Mouse (Mus musculus): ENCODE results near the gene Gm5447. TPM values are rescaled to one million over a fixed set of nuclear protein-coding genes. Genes with fewer than 3 reads are reported as not detected.
A peak's percentile ranks its signal among the peaks of the same experiment; 100 is the strongest.

The Gm5447 gene
- total RNA-seq, 1 experiment from 2014 or later, result not detected

GRCm38 (mm10) chr13:30985275-30985597, 11.2 kb downstream of the Gm5447 start:
- no peak for ATAC-seq (ENCODE audit: extremely low read depth, insufficient number of reproducible peaks, low FRiP score, poor library complexity, severe bottlenecking)

- no peak for ATAC-seq (ENCODE audit: extremely low read depth, insufficient number of reproducible peaks, low FRiP score, poor library complexity, severe bottlenecking)
Measured at GRCm38 (mm10) chr13:30985598-30986466, 11.8 kb downstream of the Gm5447 start.

GRCm38 (mm10) chr13:30986934-30987455, 13.0 kb downstream of the Gm5447 start:
- ATAC-seq (ENCODE audit: extremely low read depth, insufficient number of reproducible peaks, low FRiP score, poor library complexity, severe bottlenecking), result peak; percentile 17; the same call in 1 of the 2 replicates

GRCm38 (mm10) chr13:30987686-30988085, 13.7 kb downstream of the Gm5447 start:
- 0 out of 2 replicates have a peak, but pooled peaks have one; percentile 13 for ATAC-seq (ENCODE audit: extremely low read depth, insufficient number of reproducible peaks, low FRiP score, poor library complexity, severe bottlenecking)

GRCm38 (mm10) chr13:30989710-30990109, 15.7 kb downstream of the Gm5447 start:
- ATAC-seq (ENCODE audit: extremely low read depth, insufficient number of reproducible peaks, low FRiP score, poor library complexity, severe bottlenecking), result no peak

DNA sequence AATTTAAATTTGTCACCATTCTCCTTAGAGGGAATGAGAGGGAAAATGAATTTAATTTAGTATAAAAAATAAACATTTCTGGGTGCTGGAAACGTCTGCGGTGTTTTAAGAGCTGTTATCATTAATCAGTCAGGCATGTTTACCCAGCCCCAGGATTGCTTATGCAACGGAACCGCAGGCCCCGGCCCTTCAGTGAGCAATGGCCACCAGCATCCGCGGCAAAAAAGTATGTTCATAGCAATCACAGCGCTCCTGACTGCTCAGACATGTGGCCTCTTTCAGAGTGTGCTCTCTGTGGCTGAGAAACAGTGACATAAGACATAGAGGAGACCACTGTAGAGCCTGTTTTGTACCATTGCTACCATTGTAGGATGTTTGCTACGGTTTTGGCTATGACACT, 16.2 kb downstream of the Gm5447 start:
- no peak for ATAC-seq (ENCODE audit: extremely low read depth, insufficient number of reproducible peaks, low FRiP score, poor library complexity, severe bottlenecking)

DNA sequence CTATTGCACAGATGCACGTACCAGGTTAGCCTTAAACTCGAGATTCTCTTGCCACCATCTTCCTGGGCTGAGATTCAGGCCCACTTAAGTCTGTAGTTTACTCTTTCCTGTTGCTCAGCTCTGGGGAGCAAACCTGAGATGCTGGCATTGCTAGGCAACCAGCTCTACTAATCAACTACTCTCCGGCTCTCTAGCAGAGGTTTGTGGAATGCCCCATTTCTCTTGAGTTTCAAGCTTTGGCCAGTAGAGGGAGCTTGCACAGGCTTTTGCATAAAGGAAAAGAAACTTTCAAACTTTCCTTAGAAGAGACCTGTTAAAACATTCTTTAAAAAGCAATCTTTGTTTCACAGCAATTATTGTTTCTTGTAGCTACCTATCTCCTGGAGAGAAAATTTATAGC, 19.8 kb downstream of the Gm5447 start:
- peak; percentile 73 for ATAC-seq (ENCODE audit: extremely low read depth, insufficient number of reproducible peaks, low FRiP score, poor library complexity, severe bottlenecking)

- no peak for ATAC-seq (ENCODE audit: extremely low read depth, insufficient number of reproducible peaks, low FRiP score, poor library complexity, severe bottlenecking)
Measured at GRCm38 (mm10) chr13:30994249-30994858, 20.4 kb downstream of the Gm5447 start.

DNA sequence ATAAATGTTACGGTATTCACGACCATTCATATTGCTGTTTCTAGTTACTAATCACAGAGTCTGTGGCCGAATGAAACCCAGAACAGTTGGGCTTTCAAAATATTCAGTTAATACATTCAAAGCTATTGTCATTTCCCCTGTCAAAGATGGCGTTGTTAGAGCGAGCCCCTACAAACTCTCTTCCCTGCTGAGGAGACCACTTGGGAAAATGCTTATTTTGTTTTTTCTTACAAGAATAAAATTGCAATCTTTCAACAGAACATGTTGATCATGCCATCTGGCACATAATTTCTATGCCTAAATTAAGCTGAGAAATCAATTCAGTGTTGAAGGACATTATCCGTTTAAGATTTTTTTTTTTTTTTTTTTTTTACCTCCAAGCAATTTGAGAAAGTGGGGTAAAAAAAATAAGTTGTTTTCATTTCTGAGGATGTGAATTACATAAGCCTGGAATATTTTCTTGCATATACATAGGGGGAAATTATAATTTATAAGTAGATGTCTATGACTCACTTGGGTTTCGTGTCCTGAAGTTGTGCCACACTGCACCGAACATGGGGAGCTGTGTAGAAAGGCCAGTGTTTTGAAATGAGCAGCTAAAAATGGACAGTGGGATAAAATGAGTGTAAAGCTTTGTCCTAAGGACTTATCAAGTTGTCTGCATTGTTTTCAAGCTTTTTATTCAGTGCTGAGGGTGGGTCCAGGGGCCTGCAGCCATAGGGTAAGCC, 23.7 kb downstream of the Gm5447 start:
- ATAC-seq (ENCODE audit: extremely low read depth, insufficient number of reproducible peaks, low FRiP score, poor library complexity, severe bottlenecking), result no peak

GRCm38 (mm10) chr13:30999799-31000198, 25.8 kb downstream of the Gm5447 start:
- ATAC-seq (ENCODE audit: extremely low read depth, insufficient number of reproducible peaks, low FRiP score, poor library complexity, severe bottlenecking), result no peak

GRCm38 (mm10) chr13:31004458-31004857, 30.5 kb downstream of the Gm5447 start:
- no peak for ATAC-seq (ENCODE audit: extremely low read depth, insufficient number of reproducible peaks, low FRiP score, poor library complexity, severe bottlenecking)

GRCm38 (mm10) chr13:31004995-31005394, 31.0 kb downstream of the Gm5447 start:
- peak; percentile 94 for ATAC-seq (ENCODE audit: extremely low read depth, insufficient number of reproducible peaks, low FRiP score, poor library complexity, severe bottlenecking)

DNA sequence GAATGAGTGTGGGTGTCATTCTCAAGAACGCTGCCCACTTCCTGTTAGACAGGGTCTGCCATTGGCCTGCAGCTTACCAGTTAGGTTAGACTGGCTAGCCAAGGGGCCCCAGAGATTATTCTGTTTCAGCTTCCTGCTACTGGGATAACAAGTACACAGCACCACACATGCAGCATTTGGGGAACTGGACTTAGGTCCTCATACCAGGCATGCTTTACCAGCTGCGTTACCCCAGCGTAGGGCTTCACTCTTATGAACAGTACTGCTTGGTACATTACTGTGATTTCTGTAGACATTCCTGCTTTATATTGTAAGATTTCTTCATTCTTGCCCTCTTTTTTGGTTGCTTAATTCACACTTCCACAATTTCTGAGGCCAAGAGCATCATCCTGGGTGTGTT, 43.5 kb downstream of the Gm5447 start:
- ATAC-seq (ENCODE audit: extremely low read depth, insufficient number of reproducible peaks, low FRiP score, poor library complexity, severe bottlenecking), result no peak

- no peak for ATAC-seq (ENCODE audit: extremely low read depth, insufficient number of reproducible peaks, low FRiP score, poor library complexity, severe bottlenecking)
Measured at GRCm38 (mm10) chr13:31021514-31021913, 47.5 kb downstream of the Gm5447 start.

DNA sequence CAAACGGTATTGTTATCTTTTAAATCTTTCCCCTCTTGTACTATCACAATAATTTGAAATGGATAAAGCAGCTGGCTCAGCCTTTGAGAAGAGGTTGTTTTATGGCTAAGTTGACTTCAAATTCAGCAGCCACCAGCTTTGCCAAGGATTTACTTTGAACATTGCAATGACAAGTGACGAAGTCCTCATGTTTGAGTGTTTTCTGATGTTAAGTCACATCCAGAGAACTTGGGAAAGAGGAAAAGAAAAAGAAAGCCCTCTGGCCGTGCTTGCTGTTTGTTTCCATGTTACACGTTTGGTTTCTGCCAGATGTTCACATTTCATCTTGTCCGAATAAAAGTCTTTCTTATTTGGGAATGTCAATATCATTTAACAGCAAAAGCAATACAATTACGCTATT, 47.9 kb downstream of the Gm5447 start:
- ATAC-seq (ENCODE audit: extremely low read depth, insufficient number of reproducible peaks, low FRiP score, poor library complexity, severe bottlenecking), result no peak

- ATAC-seq (ENCODE audit: extremely low read depth, insufficient number of reproducible peaks, low FRiP score, poor library complexity, severe bottlenecking), result no peak
Measured at GRCm38 (mm10) chr13:31023664-31024063, 49.7 kb downstream of the Gm5447 start.
